Mouse (Mus musculus): ENCODE data around the gene Atp1a4. TPM values are rescaled to one million over a fixed set of nuclear protein-coding genes. Genes with fewer than 3 reads are reported as not detected.
"Not testable (repeated sequence)": the region's sequence is repeated elsewhere in the genome, so short reads cannot be mapped to it uniquely, and the experiment has no call there.

Gene Atp1a4
- total RNA-seq, 2 experiments from 2014 or later, result not detected

- intact Hi-C loops (cut with DNase I), result no loop called here
- no peak for DNase-seq (ENCODE audit: low spot score in 2 of 2)
These were observed 26.0 kb upstream of the Atp1a4 start for GRCm38 (mm10) chr1:172284221-172284620.

- DNase-seq (ENCODE audit: low spot score in 2 of 2), result no peak
- intact Hi-C loops (cut with DNase I), result no loop called here
These were observed 24.9 kb upstream of the Atp1a4 start for GRCm38 (mm10) chr1:172283073-172283472.

- intact Hi-C loops (cut with DNase I), result no loop called here
- DNase-seq (ENCODE audit: low spot score in 2 of 2), result peak in 1 of 2 experiments; percentile 77
These were observed 23.5 kb upstream of the Atp1a4 start for GRCm38 (mm10) chr1:172281522-172282254.

GRCm38 (mm10) chr1:172279768-172280509 is 21.7 kb upstream of the Atp1a4 start:
- intact Hi-C loops (cut with DNase I), result no loop called here
- DNase-seq (ENCODE audit: low spot score in 2 of 2), result peak in 1 of 2 experiments; percentile 63

- no peak for DNase-seq (ENCODE audit: low spot score in 2 of 2)
- intact Hi-C loops (cut with DNase I), result no loop called here
These were observed 20.1 kb upstream of the Atp1a4 start for GRCm38 (mm10) chr1:172278328-172278727.

- DNase-seq (ENCODE audit: low spot score in 2 of 2), result no peak
- intact Hi-C loops (cut with DNase I), result no loop called here
These were observed 19.0 kb upstream of the Atp1a4 start for GRCm38 (mm10) chr1:172277172-172277571.

GRCm38 (mm10) chr1:172274547-172274946 is 16.3 kb upstream of the Atp1a4 start:
- DNase-seq (ENCODE audit: low spot score in 2 of 2), result no peak
- intact Hi-C loops (cut with DNase I), result no loop called here

- DNase-seq (ENCODE audit: low spot score in 2 of 2), result no peak
- intact Hi-C loops (cut with DNase I), result no loop called here
These were observed 15.9 kb upstream of the Atp1a4 start for GRCm38 (mm10) chr1:172274116-172274515.

GRCm38 (mm10) chr1:172273386-172273785 is 15.2 kb upstream of the Atp1a4 start:
- intact Hi-C loops (cut with DNase I), result no loop called here
- no peak for DNase-seq (ENCODE audit: low spot score in 2 of 2)

GRCm38 (mm10) chr1:172271765-172272164 is 13.6 kb upstream of the Atp1a4 start:
- intact Hi-C loops (cut with DNase I), result no loop called here
- no peak for DNase-seq (ENCODE audit: low spot score in 2 of 2)

- intact Hi-C loops (cut with DNase I), result no loop called here
- no peak for DNase-seq (ENCODE audit: low spot score in 2 of 2)
These were observed 13.0 kb upstream of the Atp1a4 start for GRCm38 (mm10) chr1:172271208-172271607.

GRCm38 (mm10) chr1:172261477-172262078 is 3.4 kb upstream of the Atp1a4 start, which contains the start of gene Igsf8:
Gene Igsf8, plus strand, starts transcription at chr1:172261641.
- no peak for DNase-seq (ENCODE audit: low spot score in 2 of 2)

GRCm38 (mm10) chr1:172247679-172248078 is 10.5 kb downstream of the Atp1a4 start:
- intact Hi-C loops (cut with DNase I), result no loop called here
- DNase-seq (ENCODE audit: low spot score in 2 of 2), result no peak

More at GRCm38 (mm10) chr1:172261477-172262078, 3.4 kb upstream of the Atp1a4 start, which contains the start of gene Igsf8:
- intact Hi-C loops (cut with DNase I), result no loop called here

- intact Hi-C loops (cut with DNase I), result no loop called here
- peak in 1 of 2 experiments; percentile 25 for DNase-seq (ENCODE audit: low spot score in 2 of 2)
These were observed 11.0 kb downstream of the Atp1a4 start for GRCm38 (mm10) chr1:172247216-172247615.

GRCm38 (mm10) chr1:172244645-172245044 is 13.6 kb downstream of the Atp1a4 start:
- DNase-seq (ENCODE audit: low spot score in 2 of 2); intact Hi-C loops (cut with DNase I): not testable (repeated sequence)

GRCm38 (mm10) chr1:172243547-172244205 is 14.5 kb downstream of the Atp1a4 start:
- intact Hi-C loops (cut with DNase I), result no loop called here
- DNase-seq (ENCODE audit: low spot score in 2 of 2), result no peak

GRCm38 (mm10) chr1:172242401-172242800 is 15.8 kb downstream of the Atp1a4 start:
- DNase-seq (ENCODE audit: low spot score in 2 of 2), result peak in 1 of 2 experiments; percentile 33
- intact Hi-C loops (cut with DNase I), result no loop called here

- intact Hi-C loops (cut with DNase I), result no loop called here
These were observed 17.1 kb downstream of the Atp1a4 start for GRCm38 (mm10) chr1:172240945-172241708.

GRCm38 (mm10) chr1:172229215-172229614 is 29.0 kb downstream of the Atp1a4 start:
- intact Hi-C loops (cut with DNase I), result no loop called here
- DNase-seq (ENCODE audit: low spot score in 2 of 2), result no peak

More at GRCm38 (mm10) chr1:172240945-172241708, 17.1 kb downstream of the Atp1a4 start:
- DNase-seq (ENCODE audit: low spot score in 2 of 2), result no peak
